Mouse (Mus musculus) 3134 (cell line): ENCODE data around the gene Rnf157.
"Not testable (repeated sequence)": the region's sequence is repeated elsewhere in the genome, so short reads cannot be mapped to it uniquely, and the experiment has no call there.

Experiments
- DNase-seq: peaks from one replicate; pipeline ENCODE4 v3.0.0-alpha.2; 2011; ENCODE audit warnings: low spot score; ENCODE audit not compliant: insufficient read length; ENCODE audit errors: extremely low read depth

Gene Rnf157

GRCm38 (mm10) chr11:116418841-116419462 is 6.1 kb upstream of the Rnf157 start:
- no peak for DNase-seq

GRCm38 (mm10) chr11:116418194-116418840 is 5.5 kb upstream of the Rnf157 start:
- DNase-seq: no peak

GRCm38 (mm10) chr11:116417054-116417453 is 4.2 kb upstream of the Rnf157 start:
- no peak for DNase-seq

- DNase-seq: peak; percentile 53
Measured at GRCm38 (mm10) chr11:116416196-116416943, 3.5 kb upstream of the Rnf157 start.

- no peak for DNase-seq
Measured at GRCm38 (mm10) chr11:116413631-116414022, 795 bp upstream of the Rnf157 start.

- peak; percentile 67 for DNase-seq
Measured at GRCm38 (mm10) chr11:116412028-116412827, 604 bp downstream of the Rnf157 start.

GRCm38 (mm10) chr11:116411582-116411981 is 1.2 kb downstream of the Rnf157 start:
- peak; percentile 22 for DNase-seq

GRCm38 (mm10) chr11:116410415-116410814 is 2.4 kb downstream of the Rnf157 start:
- not testable (repeated sequence) for DNase-seq

GRCm38 (mm10) chr11:116409008-116409407 is 3.8 kb downstream of the Rnf157 start:
- DNase-seq: no peak

GRCm38 (mm10) chr11:116406231-116406728 is 6.6 kb downstream of the Rnf157 start:
- no peak for DNase-seq

GRCm38 (mm10) chr11:116405601-116406000 is 7.2 kb downstream of the Rnf157 start:
- no peak for DNase-seq

GRCm38 (mm10) chr11:116400560-116400959 is 12.3 kb downstream of the Rnf157 start:
- DNase-seq: no peak

- DNase-seq: no peak
Measured at GRCm38 (mm10) chr11:116398348-116398677, 14.5 kb downstream of the Rnf157 start.

- DNase-seq: no peak
Measured at GRCm38 (mm10) chr11:116397517-116398347, 15.1 kb downstream of the Rnf157 start.

GRCm38 (mm10) chr11:116396934-116397330 is 15.9 kb downstream of the Rnf157 start:
- no peak for DNase-seq

- no peak for DNase-seq
Measured at GRCm38 (mm10) chr11:116396276-116396933, 16.4 kb downstream of the Rnf157 start.

- DNase-seq: no peak
Measured at GRCm38 (mm10) chr11:116394769-116395168, 18.1 kb downstream of the Rnf157 start.

- DNase-seq: no peak
Measured at GRCm38 (mm10) chr11:116388841-116389480, 23.9 kb downstream of the Rnf157 start.
